Mouse (Mus musculus) heart, embryonic 13.5 days (tissue): ENCODE measurements around the gene Runx1. TPM values are rescaled to one million over a fixed set of nuclear protein-coding genes. Genes with fewer than 3 reads are reported as not detected.

Experiments
- ATAC-seq: fragments of 200-750 bp; cut with Nextera tagmentation; 2 replicates; pipeline ENCODE4 v1.8.0; 2017; ENCODE audit warnings: moderate TSS enrichment; ENCODE audit not compliant: insufficient number of reproducible peaks, low FRiP score, low TSS enrichment; ENCODE audit errors: extremely low read depth
- H3K27ac ChIP-seq: fragments of 300-500 bp; sonication (generic); replicated peaks from 2 replicates; pipeline ENCODE4 v1.5.1; 2015; ENCODE audit warnings: moderate library complexity, mild to moderate bottlenecking, inconsistent platforms
- H3K27me3 ChIP-seq: fragments of 300-500 bp; sonication (generic); replicated peaks from 2 replicates; pipeline ENCODE4 v1.6.1; 2015; ENCODE audit warnings: mild to moderate bottlenecking, inconsistent platforms
- H3K36me3 ChIP-seq: fragments of 300-500 bp; sonication (generic); 2 replicates; pipeline ENCODE4 v1.6.1; 2015; ENCODE audit warnings: mild to moderate bottlenecking, inconsistent platforms
- H3K4me1 ChIP-seq: fragments of 300-500 bp; sonication (generic); 2 replicates; pipeline ENCODE4 v1.6.1; 2015; ENCODE audit warnings: inconsistent platforms
- H3K4me2 ChIP-seq: fragments of 300-500 bp; sonication (generic); 2 replicates; pipeline ENCODE4 v1.6.1; 2015; ENCODE audit warnings: inconsistent platforms, mild to moderate bottlenecking, moderate library complexity
- H3K4me3 ChIP-seq: fragments of 300-500 bp; sonication (generic); 2 replicates; pipeline ENCODE4 v1.5.1; 2015; ENCODE audit warnings: moderate library complexity, mild to moderate bottlenecking, inconsistent platforms
- H3K9ac ChIP-seq: fragments of 300-500 bp; sonication (generic); 2 replicates; pipeline ENCODE4 v1.6.1; 2015; ENCODE audit warnings: inconsistent platforms, mild to moderate bottlenecking, moderate library complexity
- H3K9me3 ChIP-seq: fragments of 300-500 bp; sonication (generic); 2 replicates; pipeline ENCODE4 v1.6.1; 2016; ENCODE audit warnings: inconsistent platforms
- WGBS: fragments of 180-500 bp; shearing (Covaris S2); methylation state at CpG from one replicate; pipeline ENCODE4 v1.1.7; 2015; ENCODE audit warnings: mixed read lengths; 5-methylcytosine and 5-hydroxymethylcytosine counted together
- polyA plus RNA-seq: library from polyadenylated mRNA; unstranded; fragments of >200 nt; fragmentation: Nextera tagmentation; extraction: Ambion mirVana; gene quantifications from 2 replicates; pipeline ENCODE4 v1.2.1, GENCODE M21; 2015

Gene Runx1
- polyA plus RNA-seq, 1 experiment from 2014 or later: 1.1 TPM

DNA sequence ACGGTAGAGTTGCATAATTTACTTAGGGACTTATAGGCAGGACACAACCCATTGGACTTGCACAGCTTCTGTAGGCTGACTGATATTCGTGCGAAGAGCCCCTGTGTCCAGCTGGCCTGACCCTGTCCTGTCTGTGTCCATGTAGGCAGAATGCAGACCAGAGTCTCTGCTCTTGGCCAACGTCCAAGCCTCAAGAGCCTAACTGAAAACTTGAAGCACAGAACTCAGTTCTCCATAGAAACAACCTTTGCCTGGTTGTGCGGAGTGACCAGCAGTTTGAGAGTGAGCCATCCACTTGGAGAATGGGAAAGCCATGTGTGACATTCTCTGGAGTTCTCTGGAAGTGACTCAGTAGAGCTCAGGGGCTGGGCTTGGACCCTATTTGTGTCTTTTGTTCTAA, 149.3 kb downstream of the Runx1 start:
- ATAC-seq: no peak
- Histone ChIP-seq H3K9me3 (no peaks in the 10 kb centered on the region), H3K4me2 (no peak overlapping the region), H3K4me3 (no peak overlapping the region), H3K9ac (no peak overlapping the region), H3K36me3 (no peaks in the 10 kb centered on the region), H3K27ac (no peak overlapping the region), H3K4me1 (peaks cover 30% of the 10 kb centered on the region), H3K27me3 (peaks cover 49% of the 10 kb centered on the region)
- 46% methylated on average over 5 of the region's 5 CpGs for WGBS

DNA sequence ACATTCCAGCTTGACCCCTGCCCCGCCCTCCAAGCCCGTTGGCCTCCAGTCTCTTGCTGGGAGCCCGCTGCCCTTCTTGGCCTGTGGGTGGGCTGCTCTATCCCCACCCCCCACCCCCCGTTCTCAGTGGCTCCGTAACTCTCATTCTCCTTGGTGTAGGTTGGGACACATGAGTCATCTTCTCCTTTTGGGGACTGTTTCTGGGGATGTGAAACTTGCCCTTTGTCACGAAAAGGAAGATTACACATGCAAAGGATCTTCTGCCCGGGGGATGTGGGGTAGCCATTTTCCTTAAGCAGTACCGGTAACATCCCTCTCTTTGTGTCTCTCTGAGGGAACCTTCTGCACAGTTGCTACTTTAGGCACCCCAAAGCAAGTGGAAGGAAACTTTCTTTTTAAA, 150.3 kb downstream of the Runx1 start:
- Histone ChIP-seq H3K36me3 (no peaks in the 10 kb centered on the region), H3K4me1 (peaks cover 30% of the 10 kb centered on the region), H3K9ac (no peak overlapping the region), H3K4me3 (no peak overlapping the region), H3K27ac (no peak overlapping the region), H3K27me3 (peaks cover 46% of the 10 kb centered on the region), H3K9me3 (no peaks in the 10 kb centered on the region), H3K4me2 (no peak overlapping the region)
- 63% methylated on average over 8 of the region's 8 CpGs for WGBS
- ATAC-seq: no peak

DNA sequence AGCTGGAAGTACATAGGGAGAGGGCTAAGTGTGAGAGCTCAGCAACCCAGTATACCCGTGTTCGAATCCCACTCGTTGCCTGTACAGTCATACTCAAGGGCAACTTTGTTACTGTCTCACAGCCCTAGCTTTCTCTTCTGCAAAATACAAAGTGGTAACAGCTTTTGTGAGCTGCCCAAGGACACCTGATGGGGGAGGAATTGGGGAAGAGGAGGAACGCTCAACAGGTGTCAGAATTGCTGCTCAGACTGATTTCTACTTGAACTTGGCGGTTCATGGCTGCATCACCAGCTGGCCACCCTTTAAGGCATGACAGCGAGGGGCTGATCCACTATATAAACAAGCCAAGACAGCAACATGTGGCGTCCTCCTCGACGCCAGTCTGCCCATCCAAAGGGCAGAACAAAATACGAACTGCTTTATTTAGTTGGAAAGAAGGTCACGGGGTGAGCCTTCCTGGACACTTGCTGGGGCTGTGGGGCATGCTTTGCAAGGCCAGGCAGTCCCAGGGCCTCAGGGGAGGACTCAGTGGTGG, 151.0 kb downstream of the Runx1 start:
- Histone ChIP-seq H3K9ac (no peak overlapping the region), H3K9me3 (no peaks in the 10 kb centered on the region), H3K4me3 (no peak overlapping the region), H3K4me1 (peaks cover 30% of the 10 kb centered on the region), H3K4me2 (no peak overlapping the region), H3K36me3 (no peaks in the 10 kb centered on the region), H3K27ac (no peak overlapping the region), H3K27me3 (peaks cover 39% of the 10 kb centered on the region)
- 81% methylated on average over 11 of the region's 11 CpGs for WGBS
- ATAC-seq: no peak

DNA sequence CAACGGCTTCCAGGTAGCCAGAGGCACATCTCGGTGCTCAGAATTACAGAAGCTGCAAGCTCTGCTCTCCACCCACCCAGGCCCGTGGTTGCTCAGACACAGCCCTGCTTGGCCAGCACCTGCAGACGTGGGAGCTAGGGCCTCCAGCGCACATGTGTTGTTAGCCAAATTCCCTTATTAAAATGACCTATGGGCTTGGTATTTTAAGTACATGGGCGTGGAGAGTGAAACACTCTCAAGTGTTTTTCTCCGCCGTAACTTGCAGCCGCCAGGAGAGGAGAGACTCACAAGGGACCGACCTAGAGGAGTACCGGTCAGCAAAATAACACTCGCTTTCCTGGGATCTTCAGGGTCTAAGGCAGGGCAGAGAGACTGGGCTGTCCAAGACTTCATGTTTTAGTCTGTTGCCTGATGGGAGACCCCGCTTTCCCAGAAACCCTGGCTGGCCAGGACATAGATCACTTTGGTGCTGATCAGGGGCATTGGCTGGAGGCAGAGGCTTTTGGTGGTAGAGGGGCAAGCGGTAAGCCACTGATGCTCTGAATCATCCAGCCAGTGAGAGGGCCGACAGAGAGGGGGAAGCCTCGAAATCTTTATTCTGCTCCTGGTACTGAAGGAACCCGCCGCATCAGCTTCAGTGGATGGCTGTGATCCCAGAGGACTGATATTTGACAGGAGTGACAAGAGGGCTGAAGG, 151.7 kb downstream of the Runx1 start:
- no peak overlapping the region for H3K4me3 ChIP-seq
- peak overlapping the region; percentile 28; the same call in 1 of the 2 replicates for H3K4me2 ChIP-seq
- no peak overlapping the region for H3K27ac ChIP-seq
- peaks cover 30% of the 10 kb centered on the region for H3K4me1 ChIP-seq
- no peak for ATAC-seq
- 56% methylated on average over 18 of the region's 18 CpGs for WGBS
- H3K27me3 ChIP-seq: peaks cover 33% of the 10 kb centered on the region
- no peak overlapping the region for H3K9ac ChIP-seq
- no peaks in the 10 kb centered on the region for H3K36me3 ChIP-seq
- H3K9me3 ChIP-seq: no peaks in the 10 kb centered on the region

DNA sequence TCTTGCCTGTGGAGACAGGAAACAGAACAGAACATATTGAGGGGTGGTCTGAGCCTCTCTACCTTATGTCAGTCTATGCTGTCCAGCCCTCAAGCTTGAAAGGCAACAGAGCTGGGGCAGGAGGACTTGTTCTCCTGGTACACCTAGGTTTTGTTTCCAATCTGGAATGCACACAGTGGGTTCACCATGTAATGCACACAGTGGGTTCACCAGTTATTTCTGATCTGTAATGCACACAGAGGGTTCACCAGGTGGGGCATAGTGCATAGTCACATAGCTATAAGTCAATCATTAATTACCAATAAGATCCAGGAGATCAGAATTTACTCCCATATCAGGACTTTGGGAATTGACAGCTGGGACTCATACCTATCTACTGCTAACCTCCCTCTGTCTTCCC, 157.1 kb downstream of the Runx1 start:
- Histone ChIP-seq H3K9me3 (no peaks in the 10 kb centered on the region), H3K36me3 (no peaks in the 10 kb centered on the region), H3K27ac (no peak overlapping the region), H3K4me1 (no peaks in the 10 kb centered on the region; the same call in 1 of the 2 replicates), H3K27me3 (peaks cover 30% of the 10 kb centered on the region), H3K4me2 (no peak overlapping the region), H3K4me3 (no peak overlapping the region), H3K9ac (no peak overlapping the region)
- no peak for ATAC-seq

DNA sequence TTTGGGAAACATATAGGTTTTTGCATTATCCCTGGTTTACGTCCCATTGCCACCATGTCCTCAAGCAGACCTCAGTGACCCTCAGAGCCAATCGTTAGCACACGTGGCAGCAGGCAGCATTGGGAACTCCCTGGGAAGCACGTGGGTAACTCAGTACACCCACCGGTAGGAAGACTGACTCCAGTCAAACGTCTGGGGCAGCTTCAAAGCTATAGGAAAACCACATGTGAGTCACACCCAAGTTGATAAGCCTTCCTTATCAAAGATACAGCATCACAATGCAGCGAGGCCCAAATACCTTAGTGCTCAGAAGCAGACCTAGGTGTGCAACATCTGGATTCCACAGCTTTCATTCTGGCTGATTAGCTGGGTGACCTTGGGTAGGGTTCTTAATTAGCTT, 164.2 kb downstream of the Runx1 start:
- Histone ChIP-seq H3K4me3 (no peak overlapping the region), H3K36me3 (no peaks in the 10 kb centered on the region), H3K9me3 (no peaks in the 10 kb centered on the region), H3K9ac (no peak overlapping the region), H3K27me3 (peaks cover 24% of the 10 kb centered on the region; the same call in 1 of the 2 replicates), H3K4me1 (no peaks in the 10 kb centered on the region), H3K4me2 (no peak overlapping the region), H3K27ac (no peak overlapping the region)
- 54% methylated on average over 7 of the region's 7 CpGs for WGBS
- no peak for ATAC-seq

DNA sequence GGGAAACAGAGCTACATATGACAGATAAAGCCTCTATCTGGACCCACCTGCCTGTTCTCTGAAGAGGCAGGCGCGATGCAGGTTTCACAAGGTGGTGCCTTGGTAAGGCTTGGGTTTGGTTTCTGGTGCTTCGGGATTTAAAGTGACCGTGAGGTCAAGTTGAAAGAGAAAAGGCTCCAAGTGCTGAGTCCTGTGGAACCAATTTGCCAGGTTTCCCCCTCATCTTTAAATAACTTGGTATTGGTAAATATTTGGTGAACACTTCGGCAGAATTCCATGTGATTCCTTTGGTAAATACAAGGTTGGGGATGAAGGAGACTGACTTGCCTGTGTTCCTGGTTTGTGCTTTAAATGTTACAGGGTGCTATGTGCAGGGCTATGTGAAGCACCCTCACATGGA, 169.2 kb downstream of the Runx1 start:
- H3K4me1 ChIP-seq: peaks cover 17% of the 10 kb centered on the region
- H3K27me3 ChIP-seq: peaks cover 15% of the 10 kb centered on the region; the same call in 1 of the 2 replicates
- no peak overlapping the region for H3K4me3 ChIP-seq
- no peak overlapping the region for H3K4me2 ChIP-seq
- no peak overlapping the region for H3K27ac ChIP-seq
- 86% methylated on average over 5 of the region's 5 CpGs for WGBS
- no peak for ATAC-seq
- no peaks in the 10 kb centered on the region for H3K36me3 ChIP-seq
- no peak overlapping the region for H3K9ac ChIP-seq
- H3K9me3 ChIP-seq: no peaks in the 10 kb centered on the region

DNA sequence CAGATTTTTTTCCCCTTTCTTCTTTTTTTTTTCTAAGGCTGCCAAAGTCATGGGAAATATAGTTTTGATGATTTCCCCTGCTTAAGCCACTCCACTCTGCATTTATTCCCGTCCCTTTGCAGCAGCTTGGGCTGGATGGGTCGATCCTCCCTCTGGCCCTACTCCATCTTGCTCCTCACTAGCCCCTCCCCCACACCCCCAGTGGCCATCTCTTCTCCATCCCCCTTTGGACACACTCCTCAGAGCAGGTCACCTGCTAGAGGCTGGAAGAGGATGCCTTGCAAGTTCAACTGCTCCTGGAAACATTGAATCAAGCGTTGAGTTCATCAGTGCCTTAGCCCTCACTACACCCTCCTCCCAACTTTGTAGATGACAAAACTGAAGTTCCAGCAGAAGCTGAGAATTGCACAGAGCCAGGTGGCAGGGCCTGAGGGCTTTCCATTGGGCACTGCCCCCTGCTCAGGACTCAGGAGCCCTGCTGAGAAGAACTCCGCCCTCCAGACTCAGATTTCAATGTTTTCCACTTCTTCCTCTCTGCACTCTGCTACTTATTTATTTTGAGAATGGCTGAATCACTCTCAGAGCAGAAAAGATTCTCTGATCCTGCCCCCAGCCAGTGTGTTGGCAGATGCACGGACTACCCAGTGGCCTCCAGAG, 171.5 kb downstream of the Runx1 start:
- H3K9me3 ChIP-seq: no peaks in the 10 kb centered on the region
- no peaks in the 10 kb centered on the region for H3K36me3 ChIP-seq
- ATAC-seq: no peak
- no peak overlapping the region for H3K9ac ChIP-seq
- 0 out of 2 replicates have a peak overlapping the region, but pooled peaks have one; percentile 37 for H3K27ac ChIP-seq
- H3K4me1 ChIP-seq: peaks cover 18% of the 10 kb centered on the region
- WGBS: 64% methylated on average over 5 of the region's 5 CpGs
- H3K27me3 ChIP-seq: peaks cover 15% of the 10 kb centered on the region; the same call in 1 of the 2 replicates
- no peak overlapping the region for H3K4me3 ChIP-seq
- no peak overlapping the region for H3K4me2 ChIP-seq

DNA sequence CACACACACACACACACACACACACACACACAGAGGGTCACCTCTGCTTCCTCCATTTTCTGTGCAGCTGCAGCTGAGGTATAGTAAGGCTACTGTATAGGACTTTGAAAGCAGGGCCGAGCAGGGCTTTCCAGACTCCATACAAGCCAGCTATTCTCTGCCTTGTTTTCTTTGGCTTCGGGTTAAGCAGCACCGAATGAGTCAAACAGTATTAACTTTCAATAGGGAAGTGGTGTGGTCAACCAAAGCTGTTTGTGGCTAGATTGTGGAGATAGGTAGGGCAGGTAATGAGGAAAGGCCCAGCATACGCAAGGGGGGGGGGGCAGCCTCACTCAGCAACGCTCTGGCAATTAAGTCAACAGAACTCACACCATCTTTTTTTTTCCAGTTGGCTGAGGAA, 172.1 kb downstream of the Runx1 start:
- H3K9ac ChIP-seq: no peak overlapping the region
- ATAC-seq: no peak
- no peak overlapping the region for H3K27ac ChIP-seq
- H3K36me3 ChIP-seq: no peaks in the 10 kb centered on the region
- no peaks in the 10 kb centered on the region for H3K9me3 ChIP-seq
- H3K4me3 ChIP-seq: no peak overlapping the region
- H3K27me3 ChIP-seq: peaks cover 12% of the 10 kb centered on the region; the same call in 1 of the 2 replicates
- H3K4me2 ChIP-seq: no peak overlapping the region
- WGBS: 70% methylated on average over 5 of the region's 5 CpGs
- H3K4me1 ChIP-seq: peaks cover 18% of the 10 kb centered on the region

DNA sequence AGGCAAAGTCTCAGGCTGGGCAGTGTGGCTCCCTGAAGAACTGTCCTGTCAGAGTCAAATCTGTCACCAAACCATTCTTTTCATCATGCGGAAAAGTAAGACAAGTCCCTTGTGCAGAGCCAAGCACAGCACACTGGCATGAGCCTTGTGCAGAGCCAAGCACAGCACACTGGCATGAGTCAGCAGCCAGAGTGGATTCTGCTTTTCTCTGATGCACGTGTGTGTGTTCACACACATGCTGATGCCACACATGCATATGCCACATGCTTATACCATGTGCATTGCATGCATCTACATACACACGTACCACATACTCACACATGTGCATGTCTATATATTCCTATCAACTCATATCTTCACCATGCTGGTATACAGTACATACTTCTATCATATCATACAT, 174.7 kb downstream of the Runx1 start:
- Histone ChIP-seq H3K4me3 (no peak overlapping the region), H3K4me2 (no peak overlapping the region), H3K36me3 (no peaks in the 10 kb centered on the region), H3K4me1 (peaks cover 23% of the 10 kb centered on the region), H3K9ac (no peak overlapping the region), H3K9me3 (no peaks in the 10 kb centered on the region), H3K27me3 (no peaks in the 10 kb centered on the region), H3K27ac (no peak overlapping the region)
- no peak for ATAC-seq
- 80% methylated on average over 3 of the region's 3 CpGs for WGBS

DNA sequence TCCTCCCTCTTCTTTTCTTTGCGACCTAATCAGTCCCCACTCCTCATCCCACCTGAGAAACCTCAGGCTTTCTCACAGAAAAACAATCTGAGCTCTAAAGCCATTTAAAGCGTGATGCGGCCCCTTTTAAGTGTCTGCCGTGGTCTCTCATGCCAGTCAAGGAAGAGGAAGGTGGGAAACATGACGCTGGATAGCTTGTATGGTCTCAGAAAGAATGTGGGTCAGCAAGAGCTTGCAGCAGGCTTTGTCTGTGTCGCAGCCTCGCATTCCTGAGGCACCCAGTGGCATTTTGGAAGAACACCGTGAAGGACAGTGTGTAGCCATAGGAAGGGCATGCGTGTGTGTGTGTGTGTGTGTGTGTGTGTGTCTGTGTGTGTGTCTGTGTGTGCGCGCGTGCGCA, 179.8 kb downstream of the Runx1 start:
- ATAC-seq: no peak
- 58% methylated on average over 13 of the region's 13 CpGs for WGBS
- no peak overlapping the region; the same call in 1 of the 2 replicates for H3K27ac ChIP-seq

More for the DNA sequence above, 179.8 kb downstream of the Runx1 start:
- Histone ChIP-seq H3K4me1 (peaks cover 25% of the 10 kb centered on the region), H3K36me3 (no peaks in the 10 kb centered on the region), H3K4me2 (no peak overlapping the region), H3K9me3 (no peaks in the 10 kb centered on the region), H3K27me3 (peaks cover 8% of the 10 kb centered on the region; the same call in 1 of the 2 replicates), H3K9ac (no peak overlapping the region), H3K4me3 (no peak overlapping the region)
